Mouse (Mus musculus) C2C12 (cell line): ENCODE data around the gene Thbs3. TPM values are rescaled to one million over a fixed set of nuclear protein-coding genes. Genes with fewer than 3 reads are reported as not detected.

Source experiments
- H3K27me3 ChIP-seq: one replicate; pipeline ENCODE4 v1.6.1; 2011; ENCODE audit not compliant: control insufficient read depth, insufficient read depth, insufficient read length
- H3K36me3 ChIP-seq: one replicate; pipeline ENCODE4 v1.6.1; 2011; ENCODE audit not compliant: control insufficient read depth, insufficient read depth
- H3K4me3 ChIP-seq: one replicate; pipeline ENCODE4 v1.5.1; 2011; ENCODE audit warnings: mild to moderate bottlenecking, control low read depth; ENCODE audit not compliant: poor library complexity, insufficient read depth, severe bottlenecking
- H3K79me2 ChIP-seq: one replicate; pipeline ENCODE4 v1.6.1; 2011; ENCODE audit not compliant: control insufficient read depth, insufficient read depth
- H3K79me3 ChIP-seq: one replicate; pipeline ENCODE4 v1.6.1; 2011; ENCODE audit warnings: low read depth, control low read depth
- H3ac ChIP-seq: one replicate; pipeline ENCODE3; 2011; ENCODE audit warnings: low read depth; ENCODE audit not compliant: control insufficient read depth, insufficient read length
- CEBPB ChIP-seq: IDR thresholded peaks from one replicate; pipeline ENCODE4 v1.6.1; 2011; ENCODE audit warnings: low read depth, mild to moderate bottlenecking, control low read depth, moderate library complexity
- CTCF ChIP-seq: IDR thresholded peaks from one replicate; pipeline ENCODE4 v1.5.1; 2011; ENCODE audit not compliant: control insufficient read depth, insufficient read depth, insufficient read length
- FOSL1 ChIP-seq: IDR thresholded peaks from one replicate; pipeline ENCODE4 v1.8.0; 2011; ENCODE audit warnings: mild to moderate bottlenecking, low read length; ENCODE audit not compliant: poor library complexity, insufficient read depth, severe bottlenecking
- MAX ChIP-seq: IDR thresholded peaks from one replicate; pipeline ENCODE4 v1.6.1; 2011; ENCODE audit warnings: mild to moderate bottlenecking, control low read depth
- MYOD1 ChIP-seq: IDR thresholded peaks from one replicate; pipeline ENCODE4 v1.6.1; 2011; ENCODE audit warnings: low read depth; ENCODE audit not compliant: control insufficient read depth, insufficient read length
- MYOG ChIP-seq: IDR thresholded peaks from one replicate; pipeline ENCODE4 v1.6.1; 2011; ENCODE audit not compliant: control insufficient read depth, insufficient read length; ENCODE audit errors: extremely low read depth
- USF1 ChIP-seq: IDR thresholded peaks from one replicate; pipeline ENCODE4 v1.6.1; 2011; ENCODE audit warnings: low read depth, mild to moderate bottlenecking, control low read depth, moderate library complexity
- polyA plus RNA-seq: library from polyadenylated mRNA; unstranded; fragments of >200 nt; fragmentation: generic; extraction: Trizol; gene quantifications from one replicate; pipeline ENCODE4 v1.2.1, GENCODE M21; 2012; ENCODE audit warnings: missing spikeins

The Thbs3 gene
- polyA plus RNA-seq, 1 experiment: 9.1 TPM

DNA sequence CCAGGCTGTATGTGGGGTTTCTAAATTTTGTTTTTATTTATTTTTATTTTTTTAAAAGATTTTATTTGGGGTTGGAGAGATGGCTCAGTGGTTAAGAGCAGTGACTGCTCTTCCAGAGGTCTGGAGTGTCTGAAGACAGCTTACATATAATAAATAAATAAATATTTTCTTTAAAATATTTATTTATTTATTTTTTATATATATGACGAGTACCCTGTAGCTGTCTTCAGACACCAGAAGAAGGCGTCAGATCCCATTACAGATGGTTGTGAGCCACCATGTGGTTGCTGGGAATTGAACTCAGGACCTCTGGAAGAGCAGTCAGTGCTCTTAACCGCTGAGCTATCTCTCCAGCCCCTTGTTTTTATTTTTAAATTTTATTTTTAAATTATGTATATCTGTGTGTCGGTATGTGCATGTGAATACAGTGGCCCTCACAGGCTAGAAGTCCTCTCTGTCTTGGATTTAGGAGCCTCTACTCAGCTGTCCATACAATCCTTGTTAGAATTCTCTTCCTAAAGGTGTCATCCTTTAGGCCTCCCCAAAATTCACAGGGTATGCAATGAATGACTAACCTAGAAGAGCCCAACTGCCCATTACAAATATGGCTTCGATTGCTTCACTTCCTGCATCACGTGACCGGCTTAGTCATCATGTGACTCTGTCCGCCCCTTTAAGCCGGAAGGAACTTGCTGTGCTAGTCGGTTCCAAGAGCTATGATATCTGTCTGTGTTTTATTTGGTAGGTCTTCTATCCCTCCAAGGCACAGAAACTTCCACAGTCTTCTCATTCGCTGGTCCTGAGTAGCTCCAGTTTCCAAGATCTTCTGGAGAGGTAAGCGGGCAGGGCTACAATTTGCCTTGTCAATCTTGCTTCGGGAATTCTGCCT lies 12.5 kb upstream of the Thbs3 start, which contains the start of gene Gba:
Gene Gba, plus strand, starts transcription at position 676 of the 889 bp plus-strand sequence.
- Histone ChIP-seq H3K36me3 (peaks cover 20% of the 10 kb centered on the region), H3K79me2 (peaks cover 6% of the 10 kb centered on the region), H3K27me3 (no peaks in the 10 kb centered on the region), H3ac (peak within 1 kb of the TSS; percentile 62), H3K79me3 (no peaks in the 10 kb centered on the region), H3K4me3 (peak within 1 kb of the TSS; percentile 52)
- peak; percentile 100 for TF ChIP-seq USF1
- no peak for TF ChIP-seq FOSL1
- TF ChIP-seq CEBPB: peak; percentile 70
- TF ChIP-seq MYOD1: no peak
- no peak for TF ChIP-seq CTCF
- no peak for TF ChIP-seq MYOG
- peak; percentile 39 for TF ChIP-seq MAX

DNA sequence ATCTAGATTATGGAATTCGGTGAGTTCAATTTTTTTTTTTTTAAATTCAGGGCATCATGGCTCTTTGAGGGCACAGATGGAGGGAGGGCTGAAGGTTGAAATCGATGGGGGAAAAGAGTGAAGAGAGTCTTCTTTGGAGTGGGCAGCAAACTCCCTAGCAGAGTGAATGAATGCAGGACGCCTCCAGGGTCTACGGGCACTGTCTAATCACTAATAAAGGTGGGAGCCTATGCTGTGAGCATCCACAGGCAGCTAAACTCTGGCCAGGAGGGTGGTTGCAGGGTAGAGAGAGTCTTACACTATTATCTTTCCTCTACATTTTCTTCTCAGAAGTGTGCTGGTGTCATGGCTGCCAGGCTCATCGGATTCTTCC lies 11.9 kb upstream of the Thbs3 start:
- H3K36me3 ChIP-seq: peaks cover 26% of the 10 kb centered on the region
- peak overlapping the region; percentile 52 for H3K4me3 ChIP-seq
- H3K27me3 ChIP-seq: no peaks in the 10 kb centered on the region
- peaks cover 6% of the 10 kb centered on the region for H3K79me2 ChIP-seq
- H3ac ChIP-seq: peak overlapping the region; percentile 62
- no peaks in the 10 kb centered on the region for H3K79me3 ChIP-seq
- TF ChIP-seq MAX: no peak
- TF ChIP-seq CEBPB: no peak
- no peak for TF ChIP-seq MYOG

DNA sequence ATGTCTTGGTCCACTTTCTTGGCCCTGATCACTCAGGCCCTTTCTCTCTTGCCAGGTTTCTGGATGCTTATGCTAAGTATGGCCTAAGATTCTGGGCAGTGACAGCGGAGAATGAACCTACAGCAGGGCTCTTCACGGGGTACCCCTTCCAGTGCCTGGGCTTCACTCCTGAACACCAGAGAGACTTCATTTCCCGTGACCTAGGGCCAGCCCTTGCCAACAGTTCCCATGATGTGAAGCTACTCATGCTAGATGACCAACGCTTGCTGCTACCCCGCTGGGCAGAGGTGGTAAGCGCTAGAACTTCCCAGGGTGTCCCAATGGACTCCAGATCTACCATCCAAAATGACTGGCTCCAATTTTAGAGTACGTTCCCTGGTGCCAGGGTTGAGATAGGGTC lies 8.9 kb upstream of the Thbs3 start:
- H3K4me3 ChIP-seq: no peak overlapping the region
- H3ac ChIP-seq: no peak overlapping the region
- no peaks in the 10 kb centered on the region for H3K79me3 ChIP-seq
- TF ChIP-seq MYOG: no peak
- no peak for TF ChIP-seq MAX
- no peak for TF ChIP-seq MYOD1
- TF ChIP-seq FOSL1: no peak
- no peak for TF ChIP-seq CEBPB
- no peak for TF ChIP-seq USF1
- TF ChIP-seq CTCF: no peak
- H3K27me3 ChIP-seq: no peaks in the 10 kb centered on the region
- peaks cover 47% of the 10 kb centered on the region for H3K36me3 ChIP-seq
- H3K79me2 ChIP-seq: peaks cover 10% of the 10 kb centered on the region

DNA sequence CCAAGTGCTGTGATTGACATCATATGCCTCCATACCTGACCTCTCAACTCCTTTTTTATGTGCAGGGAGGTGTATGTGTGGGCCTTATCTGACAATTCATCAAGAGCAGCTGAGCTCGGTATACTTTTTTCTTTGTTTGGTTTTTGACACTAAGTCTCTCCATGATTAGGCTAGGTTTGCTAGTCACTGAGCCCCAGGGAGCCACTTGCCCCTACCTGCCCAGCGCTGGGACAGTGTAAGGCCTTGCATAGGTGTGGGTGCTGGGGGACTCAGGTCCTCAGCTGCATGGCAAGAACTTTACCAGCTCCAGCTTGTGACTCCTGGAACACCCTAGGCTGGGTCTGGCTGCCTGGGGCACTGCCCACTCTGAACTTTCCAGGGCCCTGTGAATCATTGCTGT lies 8.3 kb upstream of the Thbs3 start:
- peaks cover 16% of the 10 kb centered on the region for H3K79me2 ChIP-seq
- no peaks in the 10 kb centered on the region for H3K27me3 ChIP-seq
- no peak for TF ChIP-seq FOSL1
- no peak for TF ChIP-seq MAX
- no peak for TF ChIP-seq USF1
- TF ChIP-seq MYOG: no peak
- TF ChIP-seq MYOD1: no peak
- no peak for TF ChIP-seq CTCF
- TF ChIP-seq CEBPB: no peak
- H3K36me3 ChIP-seq: peaks cover 50% of the 10 kb centered on the region
- H3K79me3 ChIP-seq: no peaks in the 10 kb centered on the region
- H3K4me3 ChIP-seq: no peak overlapping the region
- H3ac ChIP-seq: no peak overlapping the region

DNA sequence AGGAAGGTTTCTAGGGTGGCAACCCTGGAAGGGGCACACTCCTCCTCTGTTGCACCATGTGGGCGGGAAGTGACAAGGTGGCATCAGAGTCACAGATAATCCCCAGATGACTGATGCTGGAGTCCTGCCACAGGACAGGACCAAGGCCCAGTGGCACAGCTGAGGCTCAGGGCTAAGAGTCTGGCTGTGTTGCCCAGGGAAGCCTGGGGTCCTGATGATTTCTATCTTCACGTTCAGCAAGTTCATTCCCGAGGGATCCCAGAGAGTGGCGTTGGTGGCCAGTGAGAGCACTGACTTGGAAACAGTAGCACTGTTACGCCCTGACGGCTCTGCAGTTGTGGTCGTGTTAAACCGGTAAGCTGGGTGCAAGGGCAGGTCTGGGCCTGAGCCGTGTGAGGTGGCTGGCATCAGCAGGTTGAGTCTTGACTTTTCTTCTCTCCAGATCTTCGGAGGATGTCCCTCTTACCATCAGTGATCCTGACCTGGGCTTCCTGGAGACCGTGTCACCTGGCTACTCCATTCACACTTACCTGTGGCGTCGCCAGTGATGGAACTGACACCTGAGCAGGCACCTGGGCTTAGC lies 6.8 kb upstream of the Thbs3 start:
- Histone ChIP-seq H3K27me3 (no peaks in the 10 kb centered on the region), H3ac (no peak overlapping the region), H3K79me3 (peaks cover 6% of the 10 kb centered on the region), H3K79me2 (peaks cover 27% of the 10 kb centered on the region), H3K4me3 (no peak overlapping the region), H3K36me3 (peaks cover 53% of the 10 kb centered on the region)
- TF ChIP-seq MAX: no peak
- TF ChIP-seq FOSL1: no peak
- TF ChIP-seq MYOD1: no peak
- no peak for TF ChIP-seq CEBPB
- no peak for TF ChIP-seq CTCF
- no peak for TF ChIP-seq MYOG
- TF ChIP-seq USF1: no peak
